Mouse (Mus musculus): ENCODE measurements around the gene Midn.

Gene Midn

DNA sequence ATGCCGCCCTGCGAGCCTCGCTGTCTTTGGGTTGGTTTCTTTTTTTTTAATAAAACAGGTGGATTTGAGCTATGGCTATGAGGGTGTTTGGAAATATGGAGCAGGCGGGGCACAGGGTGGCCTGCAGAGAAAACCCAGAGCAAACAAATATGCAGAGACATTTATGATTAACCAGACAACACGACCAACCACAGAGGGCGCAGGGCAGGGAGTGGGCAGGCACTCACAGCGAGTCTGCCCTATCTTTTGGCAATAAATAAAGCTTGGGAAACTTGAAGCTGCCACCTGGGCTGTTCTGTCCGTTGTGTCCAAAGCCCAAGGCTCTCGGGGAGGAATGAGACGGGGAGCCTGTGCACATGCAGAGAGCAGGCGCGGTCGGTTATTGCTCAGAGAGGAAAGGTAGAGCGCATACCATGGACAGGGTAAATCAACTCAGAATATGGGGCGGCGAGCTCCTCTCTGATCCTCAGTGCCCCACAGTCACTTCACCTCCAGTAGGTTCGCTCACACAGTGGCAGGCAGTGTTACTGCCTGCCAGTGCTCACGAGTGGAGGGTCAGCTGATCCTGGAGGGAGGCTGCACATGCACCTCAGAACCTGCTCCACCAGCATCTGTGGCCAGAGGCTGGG lies 17.6 kb upstream of the Midn start:
- DNase-seq: peak in 1 of 2 experiments; percentile 11

- DNase-seq: peak in 1 of 2 experiments; percentile 54
Measured at GRCm38 (mm10) chr10:80131316-80131951, 16.6 kb upstream of the Midn start.

DNA sequence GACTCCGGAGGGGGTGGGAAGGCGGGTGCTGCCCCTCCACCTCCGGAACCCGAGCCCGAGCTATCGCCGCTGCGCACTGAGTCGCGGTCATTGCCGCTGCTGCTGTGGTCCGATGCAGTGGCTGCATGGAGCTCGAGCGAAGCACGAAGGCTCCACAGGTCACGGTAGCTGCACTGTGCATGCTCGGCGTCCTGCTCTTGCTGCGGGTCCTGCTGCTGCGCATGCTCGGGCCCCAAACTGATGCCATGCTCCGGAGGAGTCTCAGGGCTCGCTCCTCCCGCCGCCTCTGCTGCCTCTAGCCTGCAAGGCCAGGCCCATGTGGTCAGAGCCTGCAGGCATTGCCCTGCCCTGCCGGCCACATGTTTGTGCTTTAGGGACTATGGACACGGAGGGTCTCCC lies 16.1 kb upstream of the Midn start:
- no peak for DNase-seq

DNA sequence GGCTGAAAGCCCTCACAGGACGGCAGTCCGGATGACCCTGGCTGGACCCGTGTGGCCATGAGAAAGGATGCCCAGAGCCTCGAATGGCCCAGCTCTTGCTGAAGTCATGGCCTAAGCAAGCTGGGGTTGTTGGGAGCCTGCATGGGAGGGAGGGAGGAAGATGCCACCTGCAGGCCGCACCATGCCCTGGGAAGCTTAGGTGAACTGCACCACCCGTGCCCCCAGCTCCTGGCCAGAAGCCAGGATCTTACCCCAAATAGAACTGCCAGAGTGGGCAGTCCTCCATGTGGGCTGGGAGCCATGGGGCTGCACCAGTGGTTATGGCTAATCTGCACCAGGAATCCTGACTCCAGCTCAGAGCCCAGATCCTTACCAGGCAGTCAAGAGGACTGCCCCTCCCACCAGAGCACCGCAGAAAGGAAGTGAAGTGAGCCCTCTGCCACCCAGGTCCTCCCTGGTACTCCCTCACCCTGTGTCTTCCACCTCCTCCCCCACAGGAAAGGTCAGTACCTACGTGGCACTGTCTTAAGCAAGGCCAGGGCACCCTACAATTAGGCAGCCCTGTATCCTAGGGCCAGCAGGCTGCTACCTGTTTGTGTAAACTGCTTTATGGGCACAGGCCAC lies 14.7 kb upstream of the Midn start:
- peak; percentile 51 to 67 for DNase-seq

DNA sequence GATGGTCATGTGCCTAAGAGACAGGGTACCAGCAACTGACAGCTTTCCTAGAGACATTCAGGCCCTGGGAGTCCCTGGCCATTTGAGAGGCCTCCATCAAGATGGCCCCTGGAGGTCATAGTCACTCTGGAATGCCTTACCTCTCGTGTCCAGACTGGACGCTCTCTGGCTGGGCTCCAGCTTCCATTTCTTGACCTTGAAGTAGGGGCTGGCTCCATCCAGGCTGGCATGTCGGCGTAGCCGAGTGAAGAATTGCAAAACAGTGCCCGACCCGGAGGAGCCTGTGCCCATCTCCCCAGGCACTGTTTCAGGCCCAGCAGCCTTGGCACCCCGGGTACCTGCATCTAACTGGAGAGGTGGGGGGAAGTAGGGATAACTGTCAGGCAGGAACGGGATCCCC lies 13.7 kb upstream of the Midn start:
- peak in 1 of 2 experiments; percentile 44 for DNase-seq

GRCm38 (mm10) chr10:80135161-80135560 lies 12.9 kb upstream of the Midn start:
- no peak for DNase-seq

GRCm38 (mm10) chr10:80135641-80136040 lies 12.4 kb upstream of the Midn start:
- DNase-seq: no peak

DNA sequence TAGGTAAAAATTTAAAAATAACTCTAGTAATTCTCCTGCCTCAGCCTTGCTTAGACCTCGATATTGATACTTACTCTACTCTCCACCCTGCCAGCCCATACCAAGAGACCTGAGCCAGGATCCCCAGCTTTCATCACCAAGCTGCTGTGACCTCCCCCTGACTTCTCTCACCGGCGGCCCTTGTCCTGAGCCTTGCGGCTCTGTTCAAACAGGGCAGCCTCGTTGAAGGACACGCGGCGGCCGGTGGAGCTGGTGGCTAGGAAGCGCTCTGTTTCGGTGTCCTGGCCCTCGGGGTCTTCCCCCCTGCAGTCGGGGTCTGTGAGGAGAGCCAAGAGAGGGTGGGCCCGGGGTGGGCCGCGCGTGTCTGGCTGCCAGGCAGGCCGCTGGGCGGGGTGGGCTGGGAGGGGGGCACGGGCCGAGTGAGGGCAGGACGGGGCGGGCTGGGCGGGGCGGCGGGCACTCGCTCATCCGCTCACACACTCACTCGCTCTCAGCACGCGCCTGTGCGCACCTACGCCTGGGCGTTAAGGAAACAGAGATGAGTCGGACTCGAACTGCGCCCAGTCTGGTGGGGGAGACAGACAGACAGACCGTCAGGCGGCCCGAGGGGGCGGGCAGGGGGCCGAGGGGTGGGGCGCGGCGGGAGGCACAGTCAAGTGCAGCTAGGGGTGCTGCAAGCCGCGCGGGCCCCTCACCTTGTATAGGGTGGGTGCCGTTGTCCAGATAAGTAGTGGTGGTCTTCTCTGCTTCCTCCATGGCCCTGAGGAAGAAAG lies 11.7 kb upstream of the Midn start:
- no peak for DNase-seq

DNA sequence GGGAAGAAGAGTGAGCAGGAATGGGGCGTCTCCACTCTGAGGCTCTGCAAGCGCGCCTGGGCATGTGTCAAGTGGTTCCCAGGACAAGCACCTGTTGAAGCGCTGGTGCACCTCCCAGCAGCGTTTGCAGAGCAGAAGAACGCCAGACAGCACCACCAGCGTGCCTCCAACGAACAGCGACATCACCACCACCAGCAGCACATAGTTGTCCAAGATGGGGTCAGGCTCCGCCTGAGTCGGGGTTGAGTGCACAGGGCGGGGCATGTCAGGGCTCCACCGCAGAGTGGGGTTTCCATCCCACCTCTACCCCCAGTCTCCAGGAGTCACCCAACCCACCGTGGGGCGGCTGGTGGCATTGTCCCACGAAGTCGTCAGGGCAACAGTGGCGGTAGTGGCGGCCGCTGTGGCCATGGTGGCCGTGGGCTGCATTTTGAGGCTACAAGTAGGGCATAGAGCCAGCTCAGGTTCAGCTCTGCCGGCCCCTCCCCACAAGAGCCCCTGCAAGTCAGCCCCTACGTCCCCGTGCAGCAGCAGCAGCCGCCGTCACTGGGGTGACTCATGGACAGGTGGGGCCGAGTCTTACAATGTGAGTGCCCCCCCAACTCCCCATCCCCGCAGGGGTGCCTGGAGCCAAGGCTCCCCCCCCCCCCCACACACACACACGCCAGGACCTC lies 11.0 kb upstream of the Midn start:
- peak; percentile 61 to 79 for DNase-seq

DNA sequence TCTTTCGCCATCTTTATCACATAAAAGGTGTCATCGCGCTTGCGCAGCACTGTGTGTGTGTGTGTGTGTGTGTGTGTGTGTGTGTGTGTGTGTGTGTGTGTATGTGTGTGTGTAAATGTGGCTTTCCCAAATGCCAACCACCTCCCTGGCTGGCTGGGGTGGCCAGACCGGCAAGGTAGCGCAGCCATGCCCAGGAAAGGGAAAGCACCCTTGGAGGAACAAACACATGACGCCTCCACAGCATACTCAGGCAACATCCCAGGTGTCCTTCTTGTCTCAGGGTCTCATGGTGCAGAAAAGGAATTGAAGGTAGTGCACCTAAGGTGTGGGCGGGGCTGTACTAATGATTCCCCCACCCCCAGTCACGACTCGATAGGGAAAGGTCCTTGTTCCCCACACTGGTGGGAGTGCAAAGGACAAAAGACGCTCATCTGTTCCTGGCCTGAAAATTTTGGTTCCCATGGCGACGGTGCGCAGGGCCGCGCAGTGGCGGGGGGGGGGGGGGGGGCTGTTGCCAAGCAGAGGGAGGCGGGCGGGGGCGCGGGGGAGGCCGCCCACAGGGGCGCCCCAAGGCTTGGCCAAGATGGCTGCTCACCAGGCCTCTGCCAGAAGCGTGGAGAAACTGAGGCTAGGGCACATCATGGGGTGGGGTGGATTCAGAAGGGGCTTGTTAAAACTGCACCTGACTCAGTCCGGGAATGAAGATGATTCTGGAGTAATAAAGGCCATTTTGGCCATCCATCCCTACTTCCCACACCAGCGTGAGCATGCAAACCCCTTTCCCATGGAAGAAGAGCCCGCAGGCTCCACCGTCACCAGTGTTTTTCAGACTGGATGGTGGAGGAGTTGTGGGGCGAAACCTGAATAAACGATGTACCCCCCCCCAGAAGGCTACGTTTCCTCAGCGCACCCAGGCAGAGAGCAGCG lies 10.2 kb upstream of the Midn start:
- DNase-seq: peak; percentile 62 to 68

GRCm38 (mm10) chr10:80138553-80139438 lies 9.3 kb upstream of the Midn start, which contains the start of gene Atp5d:
Gene Atp5d (plus strand): TSS chr10:80138632.
- peak; percentile 82 to 86 for DNase-seq

DNA sequence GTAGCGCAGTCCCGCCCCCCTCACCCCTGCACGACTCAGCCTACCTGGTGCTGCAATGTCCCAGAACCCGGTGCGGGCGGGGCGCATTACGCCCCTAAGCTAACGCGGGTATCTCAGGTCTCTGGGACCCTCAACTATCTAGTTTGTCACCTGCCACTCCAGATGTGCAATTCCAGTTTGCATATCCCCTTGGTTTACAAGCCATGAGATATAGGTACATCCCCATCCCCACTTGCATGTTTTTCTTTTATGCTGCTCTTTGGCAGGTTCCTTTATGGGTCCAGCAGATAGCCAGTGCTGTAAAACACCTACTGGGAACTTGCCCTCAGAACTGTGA lies 8.7 kb upstream of the Midn start:
- peak in 1 of 2 experiments; percentile 18 for DNase-seq

DNA sequence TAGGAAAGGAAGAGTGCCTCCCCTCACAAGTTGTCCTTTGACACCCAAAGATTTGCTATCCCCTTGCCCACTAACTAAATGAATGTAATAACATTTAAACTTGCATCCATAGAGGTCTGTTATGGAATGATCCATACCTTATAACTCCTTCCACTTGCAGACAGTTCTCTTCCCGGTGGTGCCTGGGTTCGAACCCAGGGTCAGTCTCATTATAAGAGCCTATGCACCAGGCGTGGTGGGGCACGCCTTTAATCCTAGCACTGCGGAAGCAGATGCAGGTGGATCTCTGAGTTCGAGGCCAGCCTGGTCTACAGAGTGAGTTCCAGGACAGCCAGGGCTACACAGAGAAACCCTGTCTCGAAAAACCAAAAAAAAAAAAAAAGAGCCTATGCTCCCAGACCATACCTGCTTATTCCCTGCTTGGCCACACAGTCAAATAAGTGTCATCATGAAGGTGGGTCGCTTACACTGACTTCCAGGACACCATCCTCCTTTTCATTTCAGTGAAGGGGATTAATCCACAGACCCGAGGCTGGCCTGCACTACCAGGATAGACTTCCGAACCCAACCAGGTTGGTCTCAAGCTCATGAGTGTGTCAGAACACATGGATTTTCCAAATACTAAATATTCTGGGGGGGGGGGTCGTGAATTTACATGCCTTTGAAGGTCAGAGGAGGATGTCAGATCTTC lies 8.0 kb upstream of the Midn start:
- DNase-seq: peak in 1 of 2 experiments; percentile 25

DNA sequence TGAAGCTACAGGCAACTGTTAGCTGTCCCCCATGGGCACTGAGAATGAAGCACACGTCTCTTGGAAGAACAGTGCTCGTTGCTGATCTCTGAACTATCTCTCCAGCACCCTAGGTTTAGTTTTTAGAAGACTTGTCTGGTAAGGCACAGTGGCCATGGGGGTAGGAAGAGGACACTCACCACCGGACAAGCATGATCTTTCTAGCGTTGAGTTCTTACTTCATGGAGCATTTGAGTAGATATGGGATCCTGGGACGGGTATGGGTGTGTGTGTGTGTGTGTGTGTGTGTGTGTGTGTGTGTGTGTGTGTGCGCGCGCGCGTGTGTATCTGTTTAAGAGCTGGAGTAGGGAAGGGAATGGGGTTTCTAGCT lies 7.4 kb upstream of the Midn start, which contains the start of gene Cbarp:
Gene Cbarp (minus strand): TSS at position 170 of the 370 bp plus-strand sequence.
- no peak for DNase-seq

DNA sequence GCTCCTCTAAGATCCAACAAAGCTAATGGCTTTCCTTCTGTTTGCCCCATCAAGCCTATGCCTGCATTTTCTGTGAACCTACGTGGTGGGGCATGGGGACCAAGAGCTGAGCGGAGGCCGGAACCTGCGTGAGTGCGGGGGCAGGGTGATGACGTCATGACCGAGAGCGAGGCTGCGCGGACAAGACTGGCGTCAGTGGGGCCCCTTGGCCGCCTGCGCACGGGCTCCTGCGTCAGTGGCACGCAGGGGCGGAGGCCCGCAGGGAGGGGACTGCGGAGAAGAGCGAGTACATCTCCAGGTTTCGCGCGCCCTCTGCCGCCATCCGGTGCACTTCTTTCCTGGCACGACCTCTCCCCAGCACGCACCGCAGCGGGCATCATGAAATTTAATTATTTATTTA lies 6.8 kb upstream of the Midn start:
- peak; percentile 97 to 98 for DNase-seq

DNA sequence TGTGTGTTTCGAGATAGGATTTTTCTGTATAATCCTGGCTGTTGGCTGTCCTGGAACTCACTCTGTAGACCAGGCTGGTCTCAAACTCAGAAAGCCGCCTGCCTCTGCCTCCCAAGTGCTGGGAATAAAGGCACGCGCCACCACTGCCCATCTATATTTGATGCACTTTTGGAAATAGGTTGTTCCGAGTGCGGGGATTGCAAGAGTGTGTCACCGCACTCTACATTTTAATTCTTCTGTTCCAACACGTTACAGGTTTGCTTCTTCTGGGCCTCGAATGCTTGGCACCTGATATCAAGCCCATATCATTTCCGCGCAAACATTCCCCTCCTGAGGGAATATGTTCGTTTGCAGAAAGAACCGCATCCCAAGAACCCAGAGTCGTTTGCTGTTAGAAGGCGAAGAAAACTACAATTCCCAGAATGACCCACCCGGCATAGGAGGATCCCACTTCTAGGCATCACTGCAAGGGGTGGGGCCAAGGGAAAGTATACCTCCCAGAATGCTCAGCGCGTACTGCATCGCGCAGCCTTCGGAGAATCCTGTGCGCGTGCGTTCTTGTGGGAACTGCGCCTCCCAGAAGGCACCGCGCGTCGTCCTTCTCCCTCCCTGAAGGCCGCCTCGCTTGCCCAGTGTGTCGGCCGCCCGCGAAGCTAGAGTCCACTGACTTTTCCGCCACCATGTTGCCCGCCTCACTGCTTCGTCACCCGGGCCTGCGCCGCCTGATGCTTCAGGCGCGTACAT lies 6.1 kb upstream of the Midn start:
- peak; percentile 95 to 96 for DNase-seq

- DNase-seq: no peak
Measured at GRCm38 (mm10) chr10:80142530-80142925, 5.5 kb upstream of the Midn start.

GRCm38 (mm10) chr10:80143664-80144063 lies 4.4 kb upstream of the Midn start:
- peak in 1 of 2 experiments; percentile 34 for DNase-seq

DNA sequence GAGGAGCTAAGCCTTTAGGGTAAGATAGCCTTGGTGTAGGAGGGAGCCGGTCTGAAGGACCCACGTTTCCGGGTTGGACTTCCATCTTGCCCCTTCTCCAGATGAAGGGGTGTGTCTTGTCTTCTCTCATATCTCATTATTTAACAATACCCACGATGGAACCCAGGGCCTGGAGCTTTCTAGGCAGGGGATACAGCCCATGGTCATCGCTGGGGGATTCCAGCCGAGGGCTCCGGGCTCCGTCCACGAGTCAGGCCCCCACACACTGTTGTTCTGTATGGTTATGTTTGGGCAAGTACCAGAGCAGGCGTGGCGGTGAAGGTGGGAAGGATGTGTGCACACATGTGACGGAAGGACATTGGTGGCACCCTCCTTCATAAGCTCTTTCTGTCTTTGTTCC lies 3.9 kb upstream of the Midn start:
- peak in 1 of 2 experiments; percentile 16 for DNase-seq
